Mouse (Mus musculus): ENCODE data around the gene Tmem53.

Gene Tmem53

DNA sequence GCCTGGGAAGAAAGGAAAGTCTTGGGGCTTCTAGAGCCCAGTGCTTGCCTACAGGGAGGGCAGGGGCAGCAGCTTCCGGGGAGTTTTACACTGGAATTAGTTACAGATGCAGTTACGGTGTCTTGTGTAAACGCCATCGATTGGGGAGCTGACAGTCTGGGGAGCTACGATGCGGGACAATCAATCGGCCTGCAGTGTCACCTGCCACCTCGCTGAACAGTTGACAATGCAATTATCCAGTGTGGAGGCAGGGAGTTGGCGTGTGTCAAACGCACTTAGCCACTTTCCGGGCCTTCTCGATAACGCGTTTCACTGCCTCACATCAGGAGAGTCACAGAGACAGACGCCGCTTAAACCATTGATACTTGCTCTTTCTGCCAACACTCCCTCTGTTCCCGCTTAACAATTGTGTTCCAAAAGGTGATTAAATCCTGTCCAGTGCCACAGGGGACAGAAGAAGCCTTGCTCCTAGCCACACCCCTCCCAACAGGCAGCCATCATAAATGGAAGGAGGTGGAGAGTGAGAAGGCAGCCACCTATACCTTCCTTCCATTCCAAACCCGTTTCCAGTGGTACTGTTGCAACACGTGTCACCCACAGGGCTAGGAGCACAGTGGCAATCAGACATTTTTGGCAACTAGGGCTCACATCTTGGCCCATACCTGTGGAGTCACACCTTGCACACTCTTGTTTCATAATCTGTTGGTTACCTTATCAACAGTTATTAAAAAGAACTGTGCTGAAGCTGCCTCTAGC lies 29.5 kb downstream of the Tmem53 start:
- DNase-seq (ENCODE audit: low read depth), result no peak

DNA sequence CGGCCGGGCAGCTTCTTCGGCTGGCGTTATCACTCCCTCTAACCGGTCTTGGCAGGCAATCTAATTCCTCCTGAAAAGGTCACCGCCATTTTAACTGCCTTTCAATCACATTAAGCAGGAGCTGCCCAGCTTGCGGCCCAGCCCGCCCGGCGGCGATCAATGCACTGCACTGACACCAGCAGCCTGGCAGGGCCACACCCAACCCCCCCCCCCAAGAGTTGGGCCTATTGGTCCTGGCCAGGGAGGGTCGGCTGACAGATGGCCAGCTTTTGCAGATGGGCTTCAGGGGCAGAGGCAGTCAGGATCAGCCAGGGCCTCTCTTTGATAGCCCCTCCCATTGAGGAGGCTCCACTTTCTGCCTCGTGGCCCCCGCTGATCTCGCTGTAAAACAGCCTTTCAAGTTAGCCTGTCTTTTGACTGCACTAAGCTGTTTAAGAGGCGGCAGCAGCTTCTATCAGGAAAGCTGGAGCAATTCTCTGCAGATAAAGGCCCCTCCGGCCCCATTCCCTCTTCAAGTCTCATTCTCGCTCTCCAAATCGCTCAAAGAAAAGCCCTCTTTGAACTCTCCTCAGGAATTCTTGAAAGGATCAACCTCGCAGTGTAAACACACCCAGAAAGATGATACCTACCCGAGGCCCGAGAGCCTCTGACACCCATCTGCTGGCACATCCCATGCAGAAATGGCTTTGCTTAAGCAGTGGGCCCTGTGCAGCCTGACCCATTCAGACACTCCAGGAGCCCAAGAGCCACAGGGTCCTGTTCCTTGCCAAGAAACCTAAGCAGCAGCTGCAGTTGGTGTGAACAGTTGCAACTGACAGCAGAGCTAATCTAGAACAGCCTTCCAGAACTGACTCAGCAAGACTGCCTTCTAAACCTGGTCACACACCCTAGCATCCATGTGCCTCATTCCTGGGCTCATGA lies 31.8 kb downstream of the Tmem53 start:
- DNase-seq (ENCODE audit: low read depth), result no peak

DNA sequence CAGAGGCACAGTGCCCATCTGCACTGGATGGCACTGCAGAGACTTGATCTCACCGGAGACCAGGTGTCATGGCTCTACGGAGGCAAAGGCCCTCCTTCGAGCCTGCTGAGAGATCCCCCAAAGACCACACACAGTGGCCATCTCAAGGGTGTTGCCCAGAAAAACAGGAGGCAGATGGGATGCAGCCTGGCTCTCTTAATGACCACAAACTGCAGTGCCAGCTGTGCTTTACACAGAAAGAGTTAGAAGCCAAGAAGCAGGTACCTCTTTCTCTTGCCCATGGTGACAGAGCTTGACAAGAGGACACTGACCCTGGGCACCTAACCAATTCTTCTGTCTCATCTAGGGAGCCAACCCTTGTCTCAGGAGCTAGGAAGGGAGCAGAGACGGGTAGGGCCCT lies 32.6 kb downstream of the Tmem53 start:
- no peak for DNase-seq (ENCODE audit: low read depth)

DNA sequence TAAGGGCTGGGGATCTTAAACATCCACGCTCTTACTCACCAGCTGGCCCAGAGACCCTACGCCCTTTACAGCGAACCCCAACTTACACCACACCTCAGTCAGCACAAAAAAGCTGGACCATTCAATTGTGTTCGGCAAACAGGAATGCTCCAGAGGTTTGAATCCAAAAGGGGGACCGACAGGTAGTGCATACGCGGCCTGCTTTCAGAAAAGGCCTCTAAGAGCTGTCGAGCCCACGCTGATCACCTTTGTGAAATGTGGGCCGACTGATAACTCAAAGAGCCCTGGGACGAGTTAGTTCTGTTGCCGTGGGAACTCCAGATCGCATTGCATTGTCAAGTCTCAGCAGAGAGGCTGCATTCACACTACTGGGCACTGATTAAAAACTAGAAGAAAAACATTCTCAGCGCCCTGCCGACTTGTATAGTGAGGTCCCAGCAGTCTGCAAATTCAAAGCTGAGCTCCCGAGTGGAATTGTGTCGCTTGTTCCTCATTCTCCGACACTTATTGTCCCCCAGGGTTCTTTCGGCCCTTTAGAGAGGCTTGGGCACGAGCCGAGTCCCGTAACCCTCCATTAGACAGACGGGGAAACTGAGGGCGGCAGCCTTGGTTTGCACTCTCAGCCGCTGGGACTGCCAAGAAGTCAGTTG lies 36.7 kb downstream of the Tmem53 start:
- peak; percentile 45 for DNase-seq (ENCODE audit: low read depth)

DNA sequence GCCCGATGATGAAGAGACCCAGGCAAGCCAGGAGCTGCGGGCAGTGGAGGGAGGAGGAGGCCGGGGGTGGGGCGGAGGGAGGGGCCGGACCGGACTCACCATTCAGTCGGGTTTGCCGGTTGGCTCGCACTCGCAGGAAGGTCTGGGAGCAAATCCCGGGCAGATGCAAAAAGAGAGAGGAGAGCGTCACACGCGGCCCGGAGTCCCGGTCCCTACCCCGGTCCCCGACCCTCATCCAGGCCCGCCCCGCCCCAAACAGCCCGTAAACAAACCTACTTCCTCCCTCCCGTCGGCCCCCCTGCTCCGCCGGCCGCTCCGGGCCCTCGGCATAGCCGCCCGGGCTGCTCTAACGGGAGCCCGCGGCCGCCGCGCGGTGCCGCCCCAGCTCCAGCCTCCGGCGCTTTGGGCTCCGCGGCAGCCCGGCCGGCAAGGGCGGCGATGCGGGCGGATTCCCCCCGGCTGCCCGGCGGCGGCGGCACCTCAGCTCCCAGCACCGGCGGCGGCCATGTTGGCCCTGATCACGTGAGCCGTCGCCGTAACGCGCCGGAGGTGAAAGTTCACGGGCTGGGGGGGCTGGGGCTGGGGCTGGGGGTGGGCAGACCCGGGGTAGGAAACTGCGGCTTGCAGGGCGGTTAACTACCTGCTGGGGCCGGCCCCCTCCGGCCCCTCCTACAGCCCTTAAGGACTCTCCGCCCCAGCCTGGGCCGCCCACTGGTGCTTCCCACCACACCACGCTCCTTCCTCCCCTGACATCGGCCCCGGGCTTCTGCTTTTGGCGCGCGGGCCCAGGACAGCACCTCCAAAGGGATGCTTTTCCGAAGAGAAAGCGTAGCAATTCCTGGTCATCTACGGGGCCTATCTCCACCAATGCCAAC lies 37.4 kb downstream of the Tmem53 start:
- peak; percentile 91 for DNase-seq (ENCODE audit: low read depth)

DNA sequence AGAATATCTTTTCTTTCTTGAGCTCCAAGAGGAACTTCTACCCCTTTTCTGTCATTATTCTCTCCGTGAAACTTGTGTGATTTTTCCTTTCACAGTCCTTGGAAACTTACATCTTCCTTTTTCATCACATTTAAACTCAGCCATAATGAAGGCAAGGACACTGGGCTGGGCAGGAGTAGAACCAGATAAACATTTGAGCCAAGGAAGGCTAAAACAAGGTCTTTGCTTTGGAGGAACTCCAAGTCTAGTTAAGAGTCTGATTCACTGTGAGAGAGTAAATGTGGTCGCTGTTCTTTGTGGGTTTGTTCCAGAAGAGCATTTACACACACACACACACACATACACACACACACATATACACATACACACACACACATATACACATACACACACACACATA lies 39.9 kb downstream of the Tmem53 start:
- DNase-seq (ENCODE audit: low read depth), result peak; percentile 61

DNA sequence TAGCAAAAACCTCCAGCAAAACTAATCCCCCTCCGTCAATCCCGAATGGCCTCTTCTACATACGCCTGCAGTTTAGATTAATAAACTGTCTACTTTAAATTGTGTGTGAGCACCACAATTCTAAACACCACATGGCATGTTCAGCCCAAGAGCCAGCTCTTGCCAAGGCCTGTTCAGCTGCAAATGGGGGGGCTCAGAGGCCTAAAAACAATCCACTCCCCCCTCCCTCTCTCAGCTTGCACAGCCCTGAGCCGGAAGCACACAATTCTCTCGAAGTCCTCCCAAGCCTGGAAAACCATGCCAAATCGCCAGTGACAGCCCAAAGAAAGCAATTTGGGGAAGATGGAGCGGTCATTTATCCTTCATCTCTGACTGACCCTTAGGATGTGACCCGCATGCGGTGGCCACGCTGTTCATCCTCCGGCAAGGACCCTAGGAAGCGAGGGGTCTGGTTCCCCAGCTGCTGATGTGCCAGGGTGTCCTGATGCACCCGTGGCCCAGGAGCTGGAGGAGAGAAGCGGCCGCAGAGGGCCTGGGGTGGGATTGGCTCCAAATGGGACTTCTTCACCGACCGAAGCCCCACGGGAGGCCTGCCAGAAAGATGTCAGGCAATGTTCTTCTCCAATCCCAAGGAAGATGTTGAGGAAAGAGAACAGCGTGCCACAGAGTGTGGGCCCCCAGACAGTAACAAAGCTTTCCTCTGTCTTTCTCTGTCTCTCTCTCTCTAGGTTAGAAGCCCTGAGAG lies 45.3 kb downstream of the Tmem53 start:
- DNase-seq (ENCODE audit: low read depth), result no peak

DNA sequence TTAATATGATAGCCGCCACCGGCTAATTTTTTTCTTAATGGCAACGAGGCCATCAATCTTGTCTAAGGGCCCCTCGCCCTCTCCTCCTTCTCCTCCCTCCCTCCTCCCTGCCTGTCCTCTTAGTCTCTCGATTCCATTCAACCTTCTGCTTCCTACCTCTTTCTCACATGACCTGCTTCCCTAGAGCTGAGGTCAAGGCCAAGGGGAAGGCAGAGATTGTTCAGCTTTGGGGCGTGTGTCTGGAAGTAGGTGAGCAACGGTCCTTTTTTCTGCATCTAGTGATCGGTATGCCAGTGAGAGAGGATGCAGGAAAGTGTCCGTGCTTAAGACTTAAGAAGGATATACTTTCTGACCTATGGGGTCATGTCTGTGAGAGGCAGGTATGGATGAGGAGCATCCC lies 46.1 kb downstream of the Tmem53 start:
- DNase-seq (ENCODE audit: low read depth), result no peak

DNA sequence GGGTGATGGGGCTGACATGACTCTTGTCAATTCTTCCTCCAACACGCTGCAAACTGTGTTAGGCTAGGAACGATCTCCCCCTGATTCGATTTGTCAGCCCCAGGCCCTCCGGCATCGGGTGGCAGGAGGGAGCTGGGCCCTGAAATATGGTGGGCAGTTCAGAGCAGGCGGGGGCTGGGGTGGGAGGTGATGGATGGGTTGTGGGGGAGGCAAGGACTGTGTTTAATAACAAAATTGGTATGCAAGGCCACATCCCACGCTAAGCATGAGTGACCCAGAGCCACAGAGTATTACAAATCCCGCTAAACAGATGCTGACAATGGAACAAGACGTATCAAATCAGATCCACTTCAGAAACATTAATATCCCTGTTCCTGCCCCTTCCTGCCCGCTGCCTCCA lies 48.2 kb downstream of the Tmem53 start:
- DNase-seq (ENCODE audit: low read depth), result no peak

DNA sequence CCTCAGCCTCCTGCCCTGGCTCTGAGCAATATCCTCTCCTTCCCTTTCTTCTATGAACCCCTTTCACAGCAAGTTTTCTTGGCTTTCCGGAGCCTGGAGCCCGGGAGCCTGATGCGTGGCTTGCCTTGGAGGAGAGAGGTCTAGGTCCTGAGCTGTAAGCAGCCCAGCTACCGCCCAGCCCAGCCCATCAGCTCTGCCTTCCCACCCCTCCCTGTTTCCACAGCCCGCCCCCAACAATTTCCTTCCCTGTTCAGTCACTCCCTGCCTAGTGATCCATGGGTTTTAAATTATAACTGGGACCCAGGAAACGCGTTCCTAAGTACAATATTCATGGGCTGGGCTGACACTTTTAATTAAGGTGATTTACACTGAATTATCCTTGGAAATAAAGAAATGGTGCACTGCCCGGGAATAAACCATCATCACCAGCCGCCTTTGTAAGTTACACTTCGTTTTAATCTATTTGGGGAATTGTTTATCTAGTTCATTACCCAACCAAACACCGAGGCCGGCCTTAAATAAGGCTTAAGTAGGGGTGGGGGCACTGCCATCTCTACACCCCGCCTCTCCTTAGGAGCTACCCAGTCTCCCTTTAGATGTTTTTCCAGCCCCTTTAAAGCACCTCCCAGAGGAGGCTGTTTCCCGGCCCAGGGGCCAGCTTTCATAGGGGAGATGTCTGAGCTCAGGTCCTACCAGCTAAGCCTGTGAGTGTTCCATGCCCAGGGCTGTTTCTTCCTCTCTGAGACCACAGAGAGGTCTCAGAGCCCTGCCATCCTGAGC lies 50.5 kb downstream of the Tmem53 start:
- peak; percentile 21 for DNase-seq (ENCODE audit: low read depth)

DNA sequence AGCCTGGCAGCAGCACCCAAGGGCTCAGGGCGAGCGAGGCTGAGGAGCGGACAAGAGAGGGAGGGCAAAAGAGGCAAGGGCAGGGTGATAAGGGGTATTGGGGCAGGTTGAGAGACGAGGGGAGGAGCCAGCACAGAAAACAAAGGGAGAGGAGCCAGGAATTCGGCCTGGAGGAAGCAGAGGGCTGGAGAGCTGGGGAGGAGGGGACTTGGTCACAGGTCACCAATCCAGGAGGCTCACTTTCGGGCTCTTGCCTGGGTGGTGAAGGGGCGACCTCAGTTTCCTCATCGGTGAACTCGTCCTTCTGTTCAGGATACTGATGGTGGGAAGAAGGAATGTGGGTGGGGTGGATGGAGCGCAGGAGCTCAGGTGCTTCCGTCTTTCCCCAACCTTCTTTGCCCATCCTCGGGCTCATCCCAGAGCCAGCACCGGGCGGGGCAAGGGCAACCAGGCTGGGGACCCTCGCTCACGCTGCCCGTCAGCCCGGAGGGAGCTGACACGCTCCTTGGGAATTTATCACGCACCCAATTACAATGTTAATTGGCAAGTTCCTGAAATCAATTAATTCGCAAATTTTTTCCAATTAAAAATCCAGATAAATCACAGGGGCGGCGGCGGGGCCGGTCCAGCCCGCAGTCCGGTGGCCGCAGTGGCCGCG lies 52.0 kb downstream of the Tmem53 start:
- DNase-seq (ENCODE audit: low read depth), result no peak

DNA sequence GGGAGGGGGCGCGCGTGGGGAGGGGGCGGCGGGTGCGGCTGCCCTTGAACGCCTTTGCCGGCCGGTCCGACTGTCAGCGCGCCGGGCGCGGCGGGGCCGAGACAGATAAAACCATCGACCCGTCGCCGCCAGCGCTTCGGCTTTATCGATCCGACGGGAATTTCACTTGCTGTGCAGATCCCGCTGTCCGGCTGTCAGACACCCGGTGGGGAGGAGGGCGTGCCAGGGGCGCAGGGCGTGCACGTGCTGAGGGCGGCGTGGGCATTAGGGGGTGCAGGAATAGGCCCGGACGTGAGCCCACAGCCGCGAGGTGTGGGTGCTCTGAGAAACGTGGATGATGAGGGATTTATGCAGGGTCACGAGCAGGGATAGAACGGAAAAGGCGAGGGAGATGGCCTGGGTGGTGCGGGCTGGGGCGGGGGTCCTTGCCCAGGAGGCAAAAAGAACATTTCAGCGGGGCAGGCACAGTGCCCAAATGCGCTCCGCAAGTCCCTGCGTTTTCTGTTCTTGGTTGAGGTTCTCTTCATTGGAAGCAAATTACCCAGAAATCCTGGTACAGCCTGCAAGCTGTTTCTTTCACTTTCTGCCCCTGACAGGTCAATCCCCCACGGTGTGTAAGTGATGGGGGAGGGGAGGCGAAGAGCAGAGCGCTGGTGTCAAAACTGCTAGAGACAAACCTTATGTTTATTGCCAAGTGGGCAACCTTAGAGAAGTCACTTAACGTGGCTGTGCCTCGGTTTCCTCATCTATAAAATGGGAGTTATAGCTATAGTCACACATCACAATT lies 52.7 kb downstream of the Tmem53 start:
- DNase-seq (ENCODE audit: low read depth), result no peak

DNA sequence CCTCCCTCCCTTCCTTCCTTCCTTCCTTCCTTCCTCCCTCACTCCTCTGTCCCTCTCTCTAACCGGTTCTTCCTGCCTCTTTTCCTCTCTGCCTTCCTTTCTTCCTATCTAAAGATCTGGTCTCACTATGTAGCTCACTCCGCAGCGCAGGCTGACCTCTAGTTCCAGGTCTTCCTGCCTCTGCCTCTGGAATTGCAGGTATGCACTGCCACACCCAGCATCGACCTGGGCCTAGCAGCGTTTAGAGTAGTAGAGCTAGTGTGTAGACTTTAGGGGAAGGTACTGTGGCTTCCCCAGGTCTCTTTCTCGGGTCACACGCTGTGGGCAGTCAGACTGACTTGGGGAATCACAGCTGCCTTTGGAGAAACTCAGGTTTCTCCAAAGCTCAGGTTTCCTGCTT lies 53.7 kb downstream of the Tmem53 start:
- no peak for DNase-seq (ENCODE audit: low read depth)

DNA sequence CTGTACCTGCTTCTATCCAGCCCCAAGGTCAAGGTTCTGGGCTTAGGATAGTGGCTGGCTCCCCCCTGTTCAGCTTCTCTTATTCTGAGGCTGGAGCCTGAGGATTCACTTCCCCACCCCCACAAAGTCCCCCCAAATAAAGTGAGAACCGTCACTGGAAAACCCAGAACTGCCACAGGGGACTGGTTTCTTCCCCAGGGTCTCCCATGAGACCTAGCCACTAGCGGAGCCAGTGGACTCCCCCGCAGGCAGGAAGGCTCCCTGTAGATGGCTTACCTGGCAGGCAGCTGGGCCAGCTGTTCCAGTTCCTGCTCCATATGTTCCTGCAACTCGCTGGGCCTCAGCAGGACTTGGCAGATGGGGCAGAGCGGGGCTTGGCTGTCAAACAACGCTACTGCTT lies 55.5 kb downstream of the Tmem53 start:
- no peak for DNase-seq (ENCODE audit: low read depth)

DNA sequence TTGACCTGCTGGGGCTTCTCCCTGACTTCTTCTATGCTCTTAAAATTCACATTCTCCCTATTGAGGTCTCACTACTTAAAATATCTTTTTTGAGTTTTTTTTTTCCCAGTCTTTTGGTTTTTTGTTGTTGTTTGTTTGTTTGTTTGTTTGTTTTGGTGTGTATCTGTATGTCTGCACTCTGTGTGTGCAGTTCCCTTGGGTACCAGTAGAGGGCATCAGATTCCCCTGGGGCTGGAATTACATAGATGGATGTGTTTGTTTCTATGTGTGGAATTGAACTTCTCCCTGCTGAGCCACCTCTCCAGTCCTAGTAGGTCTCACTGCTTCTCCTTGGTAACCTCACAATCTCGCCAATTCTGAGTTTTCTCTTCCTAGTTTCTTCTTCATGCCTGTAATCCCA lies 57.7 kb downstream of the Tmem53 start:
- no peak for DNase-seq (ENCODE audit: low read depth)

DNA sequence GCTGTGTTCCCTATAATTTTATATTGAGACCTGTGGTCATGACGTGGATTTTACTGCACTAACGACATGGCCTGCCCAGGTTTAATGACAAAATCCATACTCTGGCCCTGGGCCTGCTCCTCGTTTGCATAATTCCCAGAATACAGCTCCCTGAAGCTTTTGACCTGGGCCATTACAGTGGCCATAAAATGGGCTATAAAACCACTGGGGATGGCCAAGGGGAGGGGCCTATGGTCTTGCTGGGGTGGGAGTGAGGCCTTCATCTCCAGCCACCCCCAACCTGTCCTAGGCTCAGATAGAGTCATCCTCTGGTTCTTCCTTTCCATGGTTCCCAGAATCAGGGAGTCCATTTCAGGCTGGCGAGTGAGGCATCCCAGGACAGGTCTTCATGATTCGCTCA lies 60.1 kb downstream of the Tmem53 start:
- DNase-seq (ENCODE audit: low read depth), result no peak

DNA sequence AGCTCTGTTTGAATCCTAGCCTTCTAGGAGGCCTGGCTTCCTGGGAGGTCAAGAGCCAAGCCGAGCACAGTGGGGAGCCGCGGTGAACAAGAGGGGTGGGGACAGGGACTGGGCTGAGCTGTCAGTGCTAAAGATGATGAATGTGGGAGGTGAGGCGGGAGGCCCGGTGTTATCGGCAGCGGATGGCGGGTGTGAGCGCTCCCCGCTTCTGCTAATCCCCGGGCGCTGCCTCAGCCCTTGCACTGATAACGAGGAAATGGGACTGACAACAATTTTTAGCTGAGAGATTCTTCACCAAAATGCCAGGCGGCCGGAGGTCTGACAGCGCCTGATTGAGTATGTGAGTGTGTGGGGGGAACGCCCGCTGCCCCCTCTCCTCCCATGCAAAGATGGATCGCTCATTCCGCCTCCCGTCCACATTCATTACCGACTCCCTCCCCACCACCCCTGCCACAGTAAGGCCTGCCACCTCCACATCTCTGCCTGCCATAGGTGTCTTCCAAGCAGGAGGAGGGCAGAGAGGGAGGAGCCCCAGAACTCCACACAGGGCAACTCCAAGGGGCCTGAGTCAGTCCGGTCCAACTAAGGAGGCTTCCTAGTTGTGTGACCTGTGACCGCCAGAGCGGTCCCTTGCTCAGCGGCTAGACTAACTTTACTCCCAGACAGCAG lies 60.8 kb downstream of the Tmem53 start:
- no peak for DNase-seq (ENCODE audit: low read depth)

DNA sequence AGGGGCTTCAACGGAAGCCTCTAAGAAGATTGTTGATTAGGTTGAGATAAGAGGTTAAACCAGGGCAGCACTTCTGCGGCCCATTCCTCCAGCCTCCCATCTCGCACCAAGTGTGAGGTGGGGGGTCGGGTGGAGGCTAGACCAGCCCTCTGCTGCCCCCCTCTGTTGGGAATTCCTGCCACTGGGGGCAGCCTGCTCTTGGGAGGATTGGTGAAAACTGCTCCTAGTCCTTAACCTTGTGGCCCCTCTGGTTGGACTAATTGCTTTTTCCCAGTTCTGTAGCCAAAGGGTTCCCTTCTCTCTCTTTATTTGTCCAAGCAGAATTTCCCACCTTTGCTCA lies 61.3 kb downstream of the Tmem53 start:
- no peak for DNase-seq (ENCODE audit: low read depth)

Data from NIH3T3 (cell line).